Mouse (Mus musculus) left cerebral cortex, adult 18-20 months (tissue): ENCODE measurements around the gene Ccdc185. TPM values are rescaled to one million over a fixed set of nuclear protein-coding genes. Genes with fewer than 3 reads are reported as not detected.

Experiments used
- DNase-seq, 2 experiments: peaks; one replicate each; pipeline ENCODE4 v3.0.0; 2021 to 2022; ENCODE audit warnings: low spot score in 2 of 2, mixed read lengths in 1 of 2
- total RNA-seq, 2 experiments: library from RNA; stranded (reverse); gene quantifications; 2 replicates each; pipeline ENCODE4 v1.2.3; 2021

Gene Ccdc185
- total RNA-seq, 2 experiments from 2014 or later: 0.16 to 0.26 TPM

DNA sequence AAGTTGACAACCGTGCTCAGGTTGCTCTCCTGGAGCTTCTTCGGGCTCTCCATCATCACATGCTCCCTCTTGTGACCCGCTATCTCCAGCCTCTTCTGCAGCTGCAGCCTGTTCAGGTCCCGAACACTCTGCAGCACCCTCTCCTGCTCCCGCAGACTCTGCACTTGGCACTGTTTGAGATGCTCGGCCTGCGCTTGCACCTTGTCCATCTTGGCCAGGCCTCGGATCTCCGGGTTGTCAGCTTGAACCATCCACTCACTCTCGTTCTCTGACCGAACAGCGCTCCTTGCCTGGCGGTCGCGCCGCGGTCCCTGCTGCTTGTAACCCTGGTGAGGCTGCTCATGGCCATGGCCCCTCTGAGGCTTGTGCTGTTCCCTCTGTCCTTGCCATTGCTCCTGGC is 1.1 kb downstream of the Ccdc185 start:
- DNase-seq: no peak

GRCm38 (mm10) chr1:182747081-182747480 is 1.9 kb downstream of the Ccdc185 start:
- no peak for DNase-seq

DNA sequence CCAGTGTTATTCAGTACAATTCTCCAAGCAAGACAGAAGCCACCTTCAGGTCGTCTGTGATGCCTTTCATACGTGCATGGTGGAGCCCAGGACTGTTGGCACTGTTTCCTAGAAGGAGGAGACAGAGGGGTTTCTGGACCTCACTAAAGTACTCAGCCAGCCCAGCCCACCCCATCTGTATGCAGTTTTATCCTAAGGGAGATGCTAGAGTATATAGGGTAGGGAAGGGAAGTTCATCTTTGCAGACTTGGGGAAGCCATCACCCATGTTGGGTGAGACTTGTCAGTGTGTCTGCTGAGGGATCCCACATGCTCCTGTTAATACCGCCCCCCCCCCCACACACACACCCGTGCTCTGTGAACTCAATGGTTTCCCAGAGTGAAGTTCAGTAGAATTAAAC is 13.1 kb downstream of the Ccdc185 start:
- DNase-seq: no peak

GRCm38 (mm10) chr1:182732695-182733094 is 16.3 kb downstream of the Ccdc185 start:
- DNase-seq: no peak

GRCm38 (mm10) chr1:182729002-182729401 is 20.0 kb downstream of the Ccdc185 start:
- no peak for DNase-seq

GRCm38 (mm10) chr1:182727541-182727940 is 21.4 kb downstream of the Ccdc185 start:
- no peak for DNase-seq

DNA sequence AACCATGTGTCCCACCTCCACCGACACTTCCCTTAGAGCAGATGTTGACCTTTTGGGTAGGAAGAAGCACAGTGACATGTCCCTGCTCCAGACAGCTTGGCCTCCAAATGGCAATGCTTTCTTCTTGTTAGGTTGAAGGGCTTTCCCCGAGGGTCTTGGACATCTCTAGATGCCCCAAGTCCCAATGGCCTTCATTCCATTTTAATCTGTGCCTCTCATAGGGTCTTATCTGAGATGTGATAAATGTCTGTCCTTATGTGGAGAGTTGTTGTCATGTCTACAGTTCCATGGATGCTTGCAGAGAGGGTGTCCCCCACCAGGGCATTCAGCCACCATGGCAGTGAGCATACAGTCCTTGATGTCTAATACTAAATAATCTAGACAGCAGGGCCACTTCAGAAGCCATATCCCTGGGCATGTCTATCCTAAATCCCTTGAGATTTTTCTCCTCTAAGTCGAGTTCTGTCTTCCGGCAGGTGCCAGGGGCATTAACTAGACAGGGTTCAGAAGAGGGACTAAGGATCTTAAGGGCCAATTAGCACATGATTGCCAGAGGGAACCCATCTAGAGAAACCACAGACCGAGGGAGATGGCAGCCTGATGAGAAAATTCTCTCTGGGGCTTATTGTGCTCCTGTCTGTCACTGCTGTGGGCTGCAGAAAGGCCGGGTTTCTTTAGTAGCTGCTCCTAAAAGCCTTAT is 34.6 kb downstream of the Ccdc185 start:
- no peak for DNase-seq

DNA sequence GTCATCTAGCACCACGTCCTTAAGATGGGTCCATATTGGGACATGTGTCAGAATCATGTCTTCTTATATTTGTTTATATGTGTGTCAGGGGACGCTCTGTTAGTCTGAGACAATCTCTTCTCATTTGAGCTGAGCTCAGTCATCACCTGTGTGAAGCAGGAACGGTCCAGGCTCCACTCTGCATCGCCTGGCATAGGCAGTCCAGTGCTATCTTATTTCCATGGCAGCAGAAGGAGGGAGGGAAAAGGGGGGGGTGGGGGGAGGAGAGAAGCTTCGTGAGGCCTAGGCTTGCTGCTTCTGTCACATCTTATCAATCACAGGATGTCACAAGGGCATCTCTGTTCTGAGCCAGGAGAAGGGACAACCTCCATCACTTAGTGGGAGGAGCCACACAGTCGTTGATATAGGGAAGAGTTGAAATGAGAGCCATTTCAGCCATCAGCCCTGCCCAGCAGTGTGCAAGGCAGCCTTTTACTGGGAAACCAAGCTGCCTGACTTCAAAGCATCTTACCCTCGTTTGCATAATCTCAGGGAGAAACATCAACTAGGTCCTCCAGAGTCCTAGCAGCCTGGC is 37.5 kb downstream of the Ccdc185 start:
- no peak for DNase-seq

DNA sequence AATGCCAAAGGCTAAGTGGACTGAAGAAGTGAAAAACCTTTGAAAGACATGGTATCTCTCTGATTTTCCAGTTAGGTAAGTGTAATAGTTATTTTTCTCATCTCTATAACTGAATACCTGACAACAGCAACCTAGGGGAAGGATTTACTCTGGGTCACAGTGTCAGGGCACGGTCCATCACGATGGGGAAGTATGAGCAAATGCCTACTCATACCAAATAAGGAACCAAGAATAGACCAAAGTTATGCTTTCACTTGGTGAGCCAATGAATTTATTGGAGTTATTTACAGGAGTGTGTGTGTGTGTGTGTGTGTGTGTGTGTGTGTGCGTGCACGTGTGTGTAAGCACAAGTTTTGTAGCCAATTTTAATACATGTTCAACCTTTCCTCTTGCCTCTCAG is 41.5 kb downstream of the Ccdc185 start:
- DNase-seq: no peak

- DNase-seq: no peak
These were observed 44.1 kb downstream of the Ccdc185 start for GRCm38 (mm10) chr1:182704882-182705281.

DNA sequence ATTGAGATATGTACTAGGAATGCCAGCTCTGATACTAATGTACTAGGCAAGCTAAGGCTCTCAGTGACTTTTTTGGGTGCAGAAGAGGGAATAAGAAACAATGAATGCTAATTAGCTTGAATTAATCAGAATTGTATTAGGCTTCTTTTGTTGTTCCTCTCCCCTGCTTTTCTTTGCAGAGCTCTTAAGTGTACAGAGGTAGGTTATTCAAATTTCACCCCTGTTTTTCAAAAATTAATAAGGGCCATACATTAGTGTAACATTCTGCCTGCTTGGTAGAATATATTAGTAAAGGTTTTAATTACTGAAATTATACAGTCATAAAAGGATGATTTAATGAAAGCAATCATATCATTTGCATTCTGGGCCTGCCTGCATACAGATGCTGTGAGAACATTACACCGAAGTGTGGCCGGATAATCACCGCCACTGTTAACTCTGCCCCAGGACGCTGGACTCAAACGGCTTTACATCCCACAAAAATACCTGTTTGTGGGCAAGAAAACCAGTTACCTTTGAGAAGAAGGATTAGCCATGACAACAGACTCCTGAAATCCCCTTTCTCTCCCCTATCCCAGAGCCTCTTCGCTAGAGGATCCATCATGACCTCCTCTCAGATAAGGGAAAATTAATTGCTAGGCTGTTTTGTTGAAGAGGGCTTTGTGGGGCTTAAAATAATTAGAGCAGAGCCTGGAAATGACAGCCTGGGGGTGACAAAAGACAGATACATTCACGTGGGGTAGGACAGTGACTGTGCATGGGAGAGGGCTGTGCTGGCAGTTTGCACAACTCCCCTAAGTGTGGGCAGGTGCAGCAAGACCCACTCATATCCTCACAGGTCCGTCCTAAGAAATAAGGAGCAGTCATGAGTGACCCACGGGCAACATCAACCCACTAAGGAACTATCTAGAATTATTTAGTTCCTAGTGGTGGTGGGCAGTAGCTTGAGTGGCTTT is 49.3 kb downstream of the Ccdc185 start:
- no peak for DNase-seq

Other genes with a start within 250 kb of the Ccdc185 start
- gene Capn2, start 231.6 kb downstream of the Ccdc185 start, total RNA-seq: 10 to 100 TPM; 65.1 to 66.8 TPM
- not detected for gene Capn8, start 184.2 kb downstream of the Ccdc185 start, total RNA-seq
- 100 to 1,000 TPM; 105 to 117 TPM for gene Susd4, start 14.7 kb upstream of the Ccdc185 start, total RNA-seq
- under 1 TPM; 0.28 to 0.30 TPM for gene Tlr5, start 205.6 kb upstream of the Ccdc185 start, total RNA-seq